Mouse (Mus musculus) kidney, embryonic 15.5 days (tissue): ENCODE data around the gene Vmn1r171. TPM values are rescaled to one million over a fixed set of nuclear protein-coding genes. Genes with fewer than 3 reads are reported as not detected.
"Not testable (repeated sequence)": the region's sequence is repeated elsewhere in the genome, so short reads cannot be mapped to it uniquely, and the experiment has no call there.

Source experiments
- ATAC-seq: fragments of 200-750 bp; cut with Nextera tagmentation; replicated peaks from 2 replicates; pipeline ENCODE4 v1.8.0; 2017; ENCODE audit warnings: moderate TSS enrichment; ENCODE audit not compliant: low FRiP score
- H3K27ac ChIP-seq: fragments of 300-500 bp; sonication (generic); 2 replicates; pipeline ENCODE4 v1.5.1; 2015; ENCODE audit warnings: mild to moderate bottlenecking, inconsistent platforms
- H3K27me3 ChIP-seq: fragments of 300-500 bp; sonication (generic); 2 replicates; pipeline ENCODE4 v1.6.1; 2015; ENCODE audit warnings: inconsistent platforms
- H3K36me3 ChIP-seq: fragments of 300-500 bp; sonication (generic); 2 replicates; pipeline ENCODE4 v1.6.1; 2015; ENCODE audit warnings: inconsistent platforms
- H3K4me1 ChIP-seq: fragments of 300-500 bp; sonication (generic); 2 replicates; pipeline ENCODE4 v1.6.1; 2015; ENCODE audit warnings: inconsistent platforms
- H3K4me2 ChIP-seq: fragments of 300-500 bp; sonication (generic); 2 replicates; pipeline ENCODE4 v1.6.1; 2015; ENCODE audit warnings: moderate library complexity, mild to moderate bottlenecking, inconsistent platforms
- H3K4me3 ChIP-seq: fragments of 300-500 bp; sonication (generic); replicated peaks from 2 replicates; pipeline ENCODE4 v1.5.1; 2015; ENCODE audit warnings: mild to moderate bottlenecking, inconsistent platforms
- H3K9ac ChIP-seq: fragments of 300-500 bp; sonication (generic); 2 replicates; pipeline ENCODE4 v1.6.1; 2015; ENCODE audit warnings: mild to moderate bottlenecking, inconsistent platforms
- H3K9me3 ChIP-seq: fragments of 300-500 bp; sonication (generic); replicated peaks from 2 replicates; pipeline ENCODE4 v1.6.1; 2016; ENCODE audit warnings: inconsistent platforms
- WGBS: fragments of 180-500 bp; shearing (Covaris S2); methylation state at CpG from one replicate; pipeline ENCODE4 v1.1.7; 2015; ENCODE audit warnings: mixed read lengths; 5-methylcytosine and 5-hydroxymethylcytosine counted together
- polyA plus RNA-seq: library from polyadenylated mRNA; unstranded; fragments of >200 nt; fragmentation: Nextera tagmentation; extraction: Ambion mirVana; gene quantifications from 2 replicates; pipeline ENCODE4 v1.2.1, GENCODE M21; 2015

Vmn1r171 gene
- not detected in 2 replicates for polyA plus RNA-seq

- no peaks in the 10 kb centered on the region for H3K27me3 ChIP-seq
- H3K4me3 ChIP-seq: no peak within 1 kb of the TSS
- H3K9ac ChIP-seq: no peak within 1 kb of the TSS
- no peaks in the 10 kb centered on the region for H3K36me3 ChIP-seq
- ATAC-seq: no peak
- no peaks in the 10 kb centered on the region for H3K4me1 ChIP-seq
- peaks cover 3% of the 10 kb centered on the region; the same call in 1 of the 2 replicates for H3K9me3 ChIP-seq
- no peak within 1 kb of the TSS for H3K27ac ChIP-seq
- H3K4me2 ChIP-seq: no peak within 1 kb of the TSS
Measured at GRCm38 (mm10) chr7:23630422-23630821, at the start of gene Vmn1r171. Gene Vmn1r171, plus strand, starts transcription at chr7:23630722.

- not testable (repeated sequence) for H3K4me1 ChIP-seq, H3K36me3 ChIP-seq, H3K4me3 ChIP-seq, H3K4me2 ChIP-seq, ATAC-seq, H3K27ac ChIP-seq, H3K9ac ChIP-seq, H3K9me3 ChIP-seq, H3K27me3 ChIP-seq
- WGBS: 33% methylated on average over 1 of the region's 1 CpGs
Measured at GRCm38 (mm10) chr7:23605875-23606274, 24.6 kb upstream of the Vmn1r171 start, which contains the start of gene Vmn1r170. Gene Vmn1r170, plus strand, starts transcription at chr7:23606175.

- Histone ChIP-seq H3K4me3 (no peak within 1 kb of the TSS), H3K4me2 (no peak within 1 kb of the TSS), H3K27ac (no peak within 1 kb of the TSS), H3K9ac (no peak within 1 kb of the TSS), H3K27me3 (no peaks in the 10 kb centered on the region), H3K9me3 (no peaks in the 10 kb centered on the region), H3K36me3 (no peaks in the 10 kb centered on the region), H3K4me1 (no peaks in the 10 kb centered on the region)
- ATAC-seq: no peak
- 70% methylated on average over 2 of the region's 2 CpGs for WGBS
Measured at GRCm38 (mm10) chr7:23658016-23658415, 27.5 kb downstream of the Vmn1r171 start, which contains the start of gene Vmn1r172. Gene Vmn1r172, plus strand, starts transcription at chr7:23658316.

Other genes starting within 250 kb of the Vmn1r171 start
- not detected in 2 replicates for gene Nlrp5, start 244.8 kb upstream of the Vmn1r171 start, polyA plus RNA-seq
- gene Vmn1r167, start 123.5 kb upstream of the Vmn1r171 start, polyA plus RNA-seq: not detected in 2 replicates
- gene Vmn1r168, start 91.0 kb upstream of the Vmn1r171 start, polyA plus RNA-seq: not detected in 2 replicates
- gene Vmn1r169, start 55.2 kb upstream of the Vmn1r171 start, polyA plus RNA-seq: not detected in 2 replicates
- not detected in 2 replicates for gene Vmn1r170, start 24.5 kb upstream of the Vmn1r171 start, polyA plus RNA-seq
- not detected in 2 replicates for gene Vmn1r172, start 27.6 kb downstream of the Vmn1r171 start, polyA plus RNA-seq
- not detected in 2 replicates for gene Vmn1r173, start 70.0 kb downstream of the Vmn1r171 start, polyA plus RNA-seq
- not detected in 2 replicates for gene Vmn1r174, start 121.5 kb downstream of the Vmn1r171 start, polyA plus RNA-seq
- not detected in 2 replicates for gene Vmn1r175, start 179.9 kb downstream of the Vmn1r171 start, polyA plus RNA-seq
- not detected in 2 replicates for gene Vmn1r176, start 206.7 kb downstream of the Vmn1r171 start, polyA plus RNA-seq
- gene Vmn1r177, start 235.7 kb downstream of the Vmn1r171 start, polyA plus RNA-seq: not detected in 2 replicates